Mouse (Mus musculus) heart, embryonic 12.5 days (tissue): Measurements from ENCODE around the gene Wdr31. TPM values are rescaled to one million over a fixed set of nuclear protein-coding genes. Genes with fewer than 3 reads are reported as not detected.

Experiments
- ATAC-seq: fragments of 200-750 bp; cut with Nextera tagmentation; 2 replicates; pipeline ENCODE4 v1.8.0; 2017; ENCODE audit warnings: moderate TSS enrichment, moderate library complexity; ENCODE audit not compliant: insufficient number of reproducible peaks, low FRiP score
- H3K27ac ChIP-seq: fragments of 300-500 bp; sonication (generic); 2 replicates; pipeline ENCODE4 v1.5.1; 2016; ENCODE audit warnings: mild to moderate bottlenecking, moderate library complexity; ENCODE audit not compliant: poor library complexity, severe bottlenecking
- H3K27me3 ChIP-seq: fragments of 300-500 bp; sonication (generic); replicated peaks from 2 replicates; pipeline ENCODE4 v1.6.1; 2016; ENCODE audit warnings: mild to moderate bottlenecking, moderate library complexity
- H3K36me3 ChIP-seq: fragments of 300-500 bp; sonication (generic); 2 replicates; pipeline ENCODE4 v1.6.1; 2016; ENCODE audit warnings: mild to moderate bottlenecking, moderate library complexity
- H3K4me1 ChIP-seq: fragments of 300-500 bp; sonication (generic); replicated peaks from 2 replicates; pipeline ENCODE4 v1.6.1; 2016; ENCODE audit warnings: mild to moderate bottlenecking
- H3K4me2 ChIP-seq: fragments of 300-500 bp; sonication (generic); 2 replicates; pipeline ENCODE4 v1.6.1; 2016; ENCODE audit warnings: mild to moderate bottlenecking, moderate library complexity
- H3K4me3 ChIP-seq: fragments of 300-500 bp; sonication (generic); 2 replicates; pipeline ENCODE4 v1.5.1; 2016; ENCODE audit warnings: mild to moderate bottlenecking
- H3K9ac ChIP-seq: fragments of 300-500 bp; sonication (generic); 2 replicates; pipeline ENCODE4 v1.6.1; 2016; ENCODE audit warnings: mild to moderate bottlenecking, moderate library complexity
- H3K9me3 ChIP-seq: fragments of 300-500 bp; sonication (generic); replicated peaks from 2 replicates; pipeline ENCODE4 v1.6.1; 2016; ENCODE audit warnings: mild to moderate bottlenecking, moderate library complexity
- WGBS: fragments of 180-500 bp; shearing (Covaris S2); methylation state at CpG from one replicate; pipeline ENCODE4 v1.1.7; 2016; 5-methylcytosine and 5-hydroxymethylcytosine counted together
- polyA plus RNA-seq: library from polyadenylated mRNA; unstranded; fragments of >200 nt; fragmentation: Nextera tagmentation; extraction: Ambion mirVana; gene quantifications from 2 replicates; pipeline ENCODE4 v1.2.1, GENCODE M21; 2016

Gene Wdr31
- polyA plus RNA-seq, 1 experiment from 2014 or later: 4.0 TPM

DNA sequence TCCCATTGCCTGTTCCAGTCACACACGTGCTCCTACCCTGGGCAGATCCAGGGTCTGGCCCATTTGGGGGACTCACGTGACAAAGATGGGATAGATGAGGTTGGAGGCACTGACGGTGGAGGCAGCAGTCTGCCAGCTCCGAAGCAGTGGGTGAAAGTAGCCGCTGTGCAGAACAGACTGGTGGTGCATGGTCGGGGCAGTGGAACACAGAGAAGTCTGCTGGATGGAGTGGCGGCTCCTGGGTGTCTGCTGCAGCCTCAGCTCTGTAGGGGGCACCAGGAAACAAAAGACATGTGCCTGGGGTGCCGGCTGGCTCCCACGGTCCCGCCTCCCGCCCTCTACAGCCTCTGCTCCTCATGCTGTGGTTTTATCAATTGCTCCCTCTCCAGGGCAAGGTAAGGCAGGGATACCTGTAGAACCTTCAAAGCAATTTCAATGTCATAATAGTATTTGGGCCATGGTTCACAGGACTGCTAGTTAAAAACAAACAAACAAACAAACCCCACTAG is 43.4 kb upstream of the Wdr31 start:
- ATAC-seq: no peak
- peaks cover 49% of the 10 kb centered on the region for H3K36me3 ChIP-seq

DNA sequence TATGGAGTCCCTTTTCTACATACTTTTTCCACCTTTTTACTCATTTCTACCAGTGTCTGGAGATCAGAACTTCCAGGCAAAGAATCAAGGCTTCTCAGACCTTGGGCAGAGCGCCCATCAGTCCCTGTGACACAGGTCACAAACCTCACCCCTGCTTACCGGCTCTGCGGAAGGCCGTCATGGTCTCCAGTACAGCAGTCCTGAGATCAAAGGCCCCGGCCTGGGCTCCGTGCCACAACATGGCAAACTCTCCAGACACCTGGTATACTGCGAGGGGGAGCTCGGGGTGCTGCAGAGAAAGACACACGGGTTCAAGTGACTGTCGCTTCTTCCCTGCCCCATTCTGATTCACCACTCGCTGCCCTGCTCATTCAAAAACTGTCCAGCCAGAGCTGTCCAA is 39.2 kb upstream of the Wdr31 start:
- H3K27me3 ChIP-seq: no peaks in the 10 kb centered on the region
- H3K4me1 ChIP-seq: peaks cover 6% of the 10 kb centered on the region
- no peak overlapping the region for H3K27ac ChIP-seq
- no peak overlapping the region for H3K4me2 ChIP-seq
- WGBS: 88% methylated on average over 11 of the region's 11 CpGs
- H3K9me3 ChIP-seq: no peaks in the 10 kb centered on the region
- ATAC-seq: no peak
- H3K4me3 ChIP-seq: no peak overlapping the region
- peaks cover 68% of the 10 kb centered on the region for H3K36me3 ChIP-seq
- no peak overlapping the region for H3K9ac ChIP-seq

More for the DNA sequence above, 43.4 kb upstream of the Wdr31 start:
- H3K27me3 ChIP-seq: no peaks in the 10 kb centered on the region
- H3K27ac ChIP-seq: no peak overlapping the region
- H3K4me1 ChIP-seq: peaks cover 46% of the 10 kb centered on the region
- H3K9ac ChIP-seq: 0 out of 2 replicates have a peak overlapping the region, but pooled peaks have one; percentile 9
- 0 out of 2 replicates have a peak overlapping the region, but pooled peaks have one; percentile 15 for H3K4me2 ChIP-seq
- 49% methylated on average over 11 of the region's 11 CpGs for WGBS
- H3K4me3 ChIP-seq: no peak overlapping the region
- no peaks in the 10 kb centered on the region for H3K9me3 ChIP-seq

DNA sequence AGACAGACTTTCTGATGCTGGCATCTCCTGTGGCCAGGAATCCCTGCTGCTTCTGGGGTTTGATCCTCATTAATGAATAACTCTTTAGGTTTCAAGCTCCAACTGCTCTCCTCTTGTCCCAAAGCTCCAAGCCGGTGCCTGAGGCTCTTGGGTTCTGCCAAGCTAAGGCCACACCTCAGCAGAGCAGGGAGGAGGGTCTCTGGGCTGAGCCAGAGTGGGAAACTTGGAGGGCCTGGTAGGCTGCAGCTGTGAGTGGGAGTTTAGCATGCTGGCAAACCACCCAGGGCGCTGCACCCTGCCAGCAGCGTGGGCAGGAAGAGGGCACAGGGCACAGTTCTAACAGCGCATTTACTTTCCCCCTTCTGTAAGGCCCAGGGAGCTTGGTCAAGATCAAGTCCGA is 38.1 kb upstream of the Wdr31 start:
- Histone ChIP-seq H3K4me1 (0 out of 2 replicates have a peak, but pooled peaks cover under 1% of the 10 kb centered on the region), H3K27ac (no peak overlapping the region), H3K36me3 (peaks cover 66% of the 10 kb centered on the region), H3K9me3 (no peaks in the 10 kb centered on the region), H3K27me3 (no peaks in the 10 kb centered on the region), H3K4me2 (no peak overlapping the region), H3K4me3 (no peak overlapping the region), H3K9ac (no peak overlapping the region)
- 91% methylated on average over 5 of the region's 5 CpGs for WGBS
- ATAC-seq: no peak

DNA sequence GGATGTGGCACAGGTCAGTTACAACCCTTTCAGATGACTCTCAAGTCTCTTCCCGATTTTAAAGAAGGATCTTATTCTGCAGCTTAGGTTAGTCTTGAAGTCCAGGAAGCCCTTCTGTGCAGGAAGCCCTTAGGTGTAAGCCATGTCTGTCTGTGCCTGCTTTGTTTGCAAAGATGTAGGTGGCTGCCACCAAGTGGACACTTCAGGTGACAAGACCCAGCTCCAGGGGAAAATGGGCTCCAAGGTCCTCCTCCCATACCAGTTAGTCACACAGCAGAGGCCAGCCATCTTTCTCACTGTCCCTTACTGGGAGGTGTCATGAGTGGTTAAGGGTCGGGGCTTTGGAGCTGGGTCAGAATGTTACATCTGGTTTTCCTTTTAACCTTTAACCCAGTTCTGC is 36.1 kb upstream of the Wdr31 start:
- peaks cover 8% of the 10 kb centered on the region; the same call in 1 of the 2 replicates for H3K4me1 ChIP-seq
- H3K9ac ChIP-seq: no peak overlapping the region
- 59% methylated on average over 2 of the region's 2 CpGs for WGBS
- no peaks in the 10 kb centered on the region for H3K9me3 ChIP-seq
- H3K36me3 ChIP-seq: peaks cover 46% of the 10 kb centered on the region
- no peak for ATAC-seq
- H3K4me2 ChIP-seq: no peak overlapping the region
- no peak overlapping the region for H3K4me3 ChIP-seq
- H3K27me3 ChIP-seq: no peaks in the 10 kb centered on the region
- H3K27ac ChIP-seq: no peak overlapping the region

DNA sequence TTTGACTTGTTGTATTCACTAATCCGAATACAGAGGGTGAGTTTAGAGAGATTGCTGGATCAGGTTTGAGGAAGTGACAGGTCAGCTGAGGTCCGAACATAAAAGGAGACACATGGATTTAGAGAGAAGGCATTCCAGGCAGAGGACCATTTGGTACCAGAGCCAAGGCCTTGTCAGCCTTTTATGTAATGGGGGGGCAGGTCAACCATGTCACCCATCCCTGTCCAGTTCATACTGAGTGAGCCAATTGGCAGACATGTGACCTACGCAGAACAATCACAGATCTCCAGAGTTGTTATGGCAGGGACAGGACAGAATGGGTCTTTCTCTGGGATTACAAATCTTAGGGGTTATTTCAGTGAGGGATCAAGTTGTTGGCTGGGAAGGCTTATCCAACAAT is 35.3 kb upstream of the Wdr31 start:
- Histone ChIP-seq H3K9me3 (no peaks in the 10 kb centered on the region), H3K9ac (no peak overlapping the region), H3K27me3 (no peaks in the 10 kb centered on the region), H3K4me2 (no peak overlapping the region), H3K27ac (no peak overlapping the region), H3K36me3 (peaks cover 38% of the 10 kb centered on the region), H3K4me1 (peaks cover 11% of the 10 kb centered on the region), H3K4me3 (no peak overlapping the region)
- no peak for ATAC-seq
- 82% methylated on average over 3 of the region's 3 CpGs for WGBS

DNA sequence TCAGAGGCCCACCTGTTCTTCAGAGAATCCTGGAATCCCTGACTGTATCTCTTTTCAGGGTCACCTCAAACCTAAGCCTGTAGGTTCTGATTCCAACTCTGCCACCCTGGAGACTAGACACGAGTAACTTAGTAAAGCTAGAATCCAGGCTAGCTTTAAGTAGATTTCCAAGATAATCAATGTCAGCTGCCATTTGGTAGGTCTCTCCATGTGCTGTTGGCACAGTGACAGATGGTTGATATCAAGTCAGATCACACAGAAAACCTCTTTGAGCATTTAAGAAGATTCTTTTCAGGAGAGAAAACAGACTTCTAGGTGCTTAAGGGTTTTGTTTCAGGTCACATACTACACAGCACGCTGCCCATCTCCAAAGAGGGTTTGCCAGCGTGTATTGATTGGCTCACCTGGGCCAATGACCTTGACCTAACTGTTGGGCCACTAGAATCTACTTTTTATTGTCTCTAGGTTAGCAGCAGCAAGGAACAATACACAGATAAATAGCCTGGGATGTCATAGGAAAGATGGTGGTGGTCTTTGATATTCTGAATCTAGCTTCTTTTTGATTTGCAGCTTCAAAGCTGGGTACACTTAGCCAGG is 32.8 kb upstream of the Wdr31 start, which contains the start of gene Hdhd3:
Gene Hdhd3, minus strand, starts transcription at position 94 of the 597 bp plus-strand sequence.
- peaks cover 27% of the 10 kb centered on the region for H3K36me3 ChIP-seq
- 77% methylated on average over 3 of the region's 3 CpGs for WGBS
- H3K4me3 ChIP-seq: peak within 1 kb of the TSS; percentile 76
- peak within 1 kb of the TSS; percentile 76 for H3K4me2 ChIP-seq
- no peaks in the 10 kb centered on the region for H3K9me3 ChIP-seq
- peak within 1 kb of the TSS; percentile 80 for H3K9ac ChIP-seq
- H3K4me1 ChIP-seq: peaks cover 11% of the 10 kb centered on the region
- ATAC-seq: no peak
- no peaks in the 10 kb centered on the region for H3K27me3 ChIP-seq
- no peak within 1 kb of the TSS for H3K27ac ChIP-seq

DNA sequence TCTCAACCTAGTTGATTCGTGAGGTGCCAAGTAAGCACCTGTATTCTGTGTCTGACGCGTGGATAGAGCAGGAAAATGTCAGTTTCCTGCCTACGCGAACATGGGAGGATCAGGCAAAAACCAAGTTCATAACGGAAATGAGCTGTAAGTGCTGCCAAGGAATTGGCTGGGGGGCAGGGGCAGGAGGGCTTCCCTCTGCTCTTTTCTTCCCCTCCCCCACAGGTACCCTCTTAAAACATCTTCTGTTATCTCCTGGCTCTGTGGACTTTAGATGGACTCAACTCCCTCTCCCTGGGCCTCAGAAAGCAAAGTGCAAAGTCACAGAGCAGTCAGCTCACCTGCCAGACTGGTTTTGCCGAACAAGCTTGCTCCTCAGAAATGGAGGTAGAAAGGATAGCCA is 32.3 kb upstream of the Wdr31 start:
- Histone ChIP-seq H3K27ac (no peak overlapping the region), H3K36me3 (peaks cover 27% of the 10 kb centered on the region), H3K27me3 (no peaks in the 10 kb centered on the region), H3K4me1 (peaks cover 11% of the 10 kb centered on the region), H3K4me3 (no peak overlapping the region), H3K4me2 (no peak overlapping the region), H3K9me3 (no peaks in the 10 kb centered on the region), H3K9ac (no peak overlapping the region)
- no peak for ATAC-seq
- WGBS: 71% methylated on average over 7 of the region's 7 CpGs

DNA sequence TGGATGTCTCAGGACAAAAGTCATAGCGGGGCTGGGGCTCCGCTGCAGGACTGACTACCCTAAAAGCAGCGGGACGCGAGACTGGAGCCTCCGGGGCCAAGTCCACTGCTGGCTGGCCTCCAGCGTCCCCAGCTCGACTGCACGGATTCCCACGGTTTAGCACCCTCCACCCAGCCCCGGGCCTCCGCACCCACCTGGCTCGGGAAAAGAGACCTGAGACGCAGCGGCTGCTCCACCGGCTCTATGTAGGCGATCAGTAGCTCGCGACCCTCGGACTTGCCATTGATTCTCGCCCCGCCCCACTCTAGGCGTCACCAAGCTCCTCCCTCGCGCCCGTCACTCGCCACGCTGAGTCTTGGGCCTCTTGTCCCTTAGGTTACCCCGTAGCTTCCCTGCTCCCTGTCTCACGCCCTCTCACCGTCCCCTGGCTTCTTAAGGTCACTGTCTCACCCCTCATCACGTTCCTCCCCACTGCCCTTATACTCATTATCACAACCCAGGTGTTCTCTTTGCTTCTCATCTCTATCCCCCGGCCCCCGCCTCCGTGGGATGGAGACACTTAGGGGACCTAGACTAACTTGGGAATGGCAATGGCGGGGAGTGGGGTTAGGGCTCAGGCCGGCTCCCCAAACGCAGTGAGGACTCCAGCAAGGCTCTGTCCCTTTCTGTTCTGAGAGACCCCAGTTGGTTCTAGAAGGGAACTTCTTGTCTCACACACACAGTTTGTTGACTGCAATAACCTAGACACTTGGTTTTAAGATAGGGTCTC is 31.5 kb upstream of the Wdr31 start:
- peak; percentile 91 for ATAC-seq
- H3K4me1 ChIP-seq: peaks cover 11% of the 10 kb centered on the region
- no peaks in the 10 kb centered on the region for H3K27me3 ChIP-seq
- H3K27ac ChIP-seq: peak overlapping the region; percentile 19; the same call in 1 of the 2 replicates
- peak overlapping the region; percentile 80 for H3K9ac ChIP-seq
- peak overlapping the region; percentile 76 for H3K4me3 ChIP-seq
- H3K4me2 ChIP-seq: peak overlapping the region; percentile 76
- no peaks in the 10 kb centered on the region for H3K9me3 ChIP-seq
- peaks cover 24% of the 10 kb centered on the region for H3K36me3 ChIP-seq
- under 1% methylated on average over 38 of the region's 38 CpGs for WGBS

DNA sequence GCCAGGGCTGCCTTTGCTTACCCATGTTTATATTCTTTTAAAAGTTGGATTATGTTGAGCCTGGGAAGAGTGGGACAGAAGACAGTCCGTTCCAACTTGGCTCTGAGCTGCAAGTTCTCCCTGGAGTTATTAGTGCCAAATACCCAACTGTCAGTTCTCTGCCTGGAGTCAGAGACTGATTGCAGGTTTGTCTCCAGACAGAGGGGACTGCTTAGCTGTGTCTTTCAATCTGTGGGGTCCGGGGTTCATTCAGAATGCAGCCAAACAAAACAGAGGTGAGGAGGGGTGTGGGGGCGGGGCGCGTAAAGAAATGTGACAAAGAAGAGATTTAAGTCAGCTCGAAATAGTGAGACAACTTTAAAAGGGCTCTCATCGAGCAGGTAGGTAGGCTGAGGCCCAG is 30.8 kb upstream of the Wdr31 start:
- Histone ChIP-seq H3K4me3 (peak overlapping the region; percentile 76), H3K27ac (peak overlapping the region; percentile 19; the same call in 1 of the 2 replicates), H3K27me3 (no peaks in the 10 kb centered on the region), H3K36me3 (peaks cover 24% of the 10 kb centered on the region), H3K9ac (peak overlapping the region; percentile 80), H3K4me2 (peak overlapping the region; percentile 76), H3K4me1 (peaks cover 11% of the 10 kb centered on the region), H3K9me3 (no peaks in the 10 kb centered on the region)
- WGBS: under 1% methylated on average over 7 of the region's 7 CpGs
- ATAC-seq: no peak

DNA sequence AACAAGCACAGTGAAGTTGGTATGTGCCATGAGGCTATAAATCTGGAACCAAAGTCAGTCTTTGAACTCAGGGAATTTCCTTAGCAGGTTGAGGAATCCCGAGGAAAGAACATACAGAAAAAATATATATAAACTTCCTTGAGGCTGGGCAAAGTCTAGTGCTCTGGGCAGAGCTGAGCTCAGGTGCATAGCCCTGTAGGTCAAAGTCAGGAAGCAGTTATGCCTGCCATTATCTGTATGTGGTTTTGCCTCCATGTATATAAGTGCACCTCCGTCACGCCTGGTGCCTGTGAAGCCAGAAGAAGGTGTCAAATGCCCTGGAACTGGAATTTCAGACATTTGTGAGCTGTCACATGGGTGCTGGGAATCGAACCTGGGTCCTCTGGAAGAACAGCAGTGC is 30.1 kb upstream of the Wdr31 start:
- H3K4me2 ChIP-seq: no peak overlapping the region
- 82% methylated on average over 4 of the region's 4 CpGs for WGBS

DNA sequence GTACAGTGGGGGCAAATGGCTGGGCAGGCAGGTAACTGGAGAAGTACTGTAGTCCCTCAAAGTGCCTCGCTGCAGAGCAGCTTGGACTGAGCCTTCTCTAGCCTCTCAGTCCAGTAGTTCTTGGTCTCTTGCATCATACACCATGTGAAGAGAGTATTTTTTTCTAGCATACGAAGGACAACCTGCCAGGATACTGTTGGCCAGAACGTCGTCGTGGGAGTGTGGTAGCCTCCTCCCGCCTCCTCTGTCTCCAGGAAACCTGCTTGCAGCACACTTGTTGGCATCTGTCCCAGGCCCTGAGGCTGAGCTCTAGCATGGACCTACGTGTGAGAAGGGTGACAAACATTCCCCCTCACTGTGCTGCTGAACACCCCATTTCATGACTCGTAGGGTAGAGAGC is 26.1 kb upstream of the Wdr31 start:
- H3K9ac ChIP-seq: no peak overlapping the region
- 0 out of 2 replicates have a peak, but pooled peaks have one; percentile 5 for ATAC-seq
- H3K36me3 ChIP-seq: peaks cover 24% of the 10 kb centered on the region
- no peak overlapping the region for H3K27ac ChIP-seq
- no peaks in the 10 kb centered on the region for H3K27me3 ChIP-seq
- WGBS: 62% methylated on average over 8 of the region's 8 CpGs
- H3K9me3 ChIP-seq: no peaks in the 10 kb centered on the region
- peaks cover 9% of the 10 kb centered on the region; the same call in 1 of the 2 replicates for H3K4me1 ChIP-seq
- no peak overlapping the region for H3K4me3 ChIP-seq
- H3K4me2 ChIP-seq: no peak overlapping the region

More for the DNA sequence above, 30.1 kb upstream of the Wdr31 start:
- Histone ChIP-seq H3K9ac (no peak overlapping the region), H3K36me3 (peaks cover 24% of the 10 kb centered on the region), H3K27ac (no peak overlapping the region), H3K4me3 (no peak overlapping the region), H3K27me3 (no peaks in the 10 kb centered on the region), H3K4me1 (peaks cover 11% of the 10 kb centered on the region), H3K9me3 (no peaks in the 10 kb centered on the region)
- no peak for ATAC-seq
